Mouse (Mus musculus) hindbrain, embryonic 14.5 days (tissue): ENCODE data around the gene Pdhx. TPM values are rescaled to one million over a fixed set of nuclear protein-coding genes. Genes with fewer than 3 reads are reported as not detected.

ENCODE experiments used
- ATAC-seq: fragments of 200-750 bp; cut with Nextera tagmentation; 2 replicates; pipeline ENCODE4 v1.8.0; 2017; ENCODE audit warnings: moderate number of reproducible peaks, mild to moderate bottlenecking, moderate TSS enrichment, moderate library complexity; ENCODE audit not compliant: low FRiP score
- DNase-seq: peaks from one replicate; pipeline ENCODE4 v3.0.0-alpha.2; 2015; ENCODE audit warnings: low spot score
- H3K27ac ChIP-seq: fragments of 300-500 bp; sonication (generic); 2 replicates; pipeline ENCODE4 v1.5.1; 2014; ENCODE audit warnings: mild to moderate bottlenecking, moderate library complexity
- H3K27me3 ChIP-seq: fragments of 300-500 bp; sonication (generic); 2 replicates; pipeline ENCODE4 v1.6.1; 2014; ENCODE audit warnings: mild to moderate bottlenecking, low read length, mixed read lengths; ENCODE audit not compliant: control insufficient read depth, insufficient read depth
- H3K36me3 ChIP-seq: fragments of 300-500 bp; sonication (generic); replicated peaks from 2 replicates; pipeline ENCODE4 v1.6.1; 2014; ENCODE audit not compliant: control insufficient read depth, insufficient read depth
- H3K4me1 ChIP-seq: fragments of 300-500 bp; sonication (generic); replicated peaks from 2 replicates; pipeline ENCODE4 v1.6.1; 2014; ENCODE audit warnings: antibody characterized with exemption, low read length, mixed read lengths; ENCODE audit not compliant: control insufficient read depth, insufficient read depth
- H3K4me2 ChIP-seq: fragments of 300-500 bp; sonication (generic); replicated peaks from 2 replicates; pipeline ENCODE4 v1.6.1; 2014; ENCODE audit warnings: mild to moderate bottlenecking, moderate library complexity
- H3K4me3 ChIP-seq: fragments of 300-500 bp; sonication (generic); replicated peaks from 2 replicates; pipeline ENCODE4 v1.5.1; 2014; ENCODE audit warnings: mild to moderate bottlenecking, low read length
- H3K9ac ChIP-seq: fragments of 300-500 bp; sonication (generic); 2 replicates; pipeline ENCODE4 v1.6.1; 2014
- H3K9me3 ChIP-seq: fragments of 300-500 bp; sonication (generic); 2 replicates; pipeline ENCODE4 v1.6.1; 2016; ENCODE audit warnings: low read length; ENCODE audit not compliant: control insufficient read depth
- WGBS: fragments of 180-500 bp; shearing (Covaris S2); extraction: QIAGEN DNeasy Blood & Tissue Kit; methylation state at CpG from one replicate; pipeline ENCODE4 v1.1.7; 2014; 5-methylcytosine and 5-hydroxymethylcytosine counted together
- polyA plus RNA-seq: library from polyadenylated mRNA; unstranded; fragments of >200 nt; fragmentation: Nextera tagmentation; extraction: Ambion mirVana; gene quantifications from 2 replicates; pipeline ENCODE4 v1.2.1, GENCODE M21; 2014

Gene Pdhx
- polyA plus RNA-seq, 1 experiment from 2014 or later = 62.8 TPM

DNA sequence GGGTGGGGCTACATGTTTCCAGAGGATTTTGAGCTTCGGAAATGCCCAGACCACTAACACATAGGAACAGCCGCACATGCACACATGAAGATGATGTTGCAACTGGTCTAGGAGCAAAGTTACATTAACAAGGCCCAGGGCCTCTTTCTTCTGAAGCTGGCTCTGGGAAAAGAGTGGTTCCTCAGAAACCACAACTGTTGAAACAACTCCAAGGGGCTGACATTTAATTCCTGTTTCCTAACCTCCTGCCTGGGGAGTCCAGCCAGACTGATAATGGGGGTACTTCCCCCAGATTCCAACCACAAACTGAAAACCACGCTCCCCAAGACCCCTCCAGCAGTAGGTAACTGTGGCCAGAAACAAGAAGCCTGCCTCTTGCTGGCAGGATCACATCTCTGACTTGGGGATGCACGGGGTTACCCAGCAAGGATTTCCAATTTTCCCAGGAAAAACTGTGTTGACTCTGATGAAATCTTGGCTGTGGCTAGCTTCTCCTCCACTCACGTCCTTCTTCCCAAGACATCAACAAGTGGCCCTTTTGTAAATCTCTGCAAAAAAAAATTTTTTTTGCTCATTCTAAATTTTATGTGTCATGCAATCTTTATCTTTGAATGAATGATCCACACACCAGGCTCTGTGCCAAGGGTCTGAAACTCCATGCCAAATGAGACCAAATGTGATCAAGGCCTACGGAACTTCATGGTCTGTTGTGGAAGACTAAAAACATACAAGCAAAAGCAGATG, 86.2 kb downstream of the Pdhx start:
- H3K4me2 ChIP-seq = no peak overlapping the region
- no peaks in the 10 kb centered on the region for H3K4me1 ChIP-seq
- H3K36me3 ChIP-seq = no peaks in the 10 kb centered on the region
- no peaks in the 10 kb centered on the region for H3K27me3 ChIP-seq
- 90% methylated on average over 6 of the region's 6 CpGs for WGBS
- H3K4me3 ChIP-seq = no peak overlapping the region
- no peak overlapping the region for H3K9ac ChIP-seq
- no peak overlapping the region for H3K27ac ChIP-seq
- DNase-seq = no peak
- no peaks in the 10 kb centered on the region for H3K9me3 ChIP-seq
- no peak for ATAC-seq

DNA sequence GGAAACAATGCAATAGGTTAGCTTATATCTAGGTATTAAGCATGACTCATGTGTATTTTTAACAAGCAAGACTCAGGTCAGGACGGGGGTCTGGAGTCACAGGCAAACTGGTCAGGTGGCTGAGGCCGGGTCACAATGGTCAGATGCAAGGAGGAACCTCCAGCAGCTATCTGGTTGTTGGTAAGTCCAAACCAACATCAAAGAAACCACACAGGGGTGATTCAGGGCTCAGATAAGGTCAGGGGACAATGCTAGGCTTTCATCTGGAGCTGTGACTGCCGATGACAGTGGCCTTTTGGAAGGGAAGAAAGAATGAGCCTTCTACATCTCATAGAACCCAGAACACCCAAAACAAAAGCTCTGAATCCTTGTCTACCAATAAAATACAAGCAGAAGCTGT, 86.9 kb downstream of the Pdhx start:
- no peaks in the 10 kb centered on the region for H3K4me1 ChIP-seq
- H3K4me2 ChIP-seq = no peak overlapping the region
- H3K9ac ChIP-seq = no peak overlapping the region
- ATAC-seq (no peak), DNase-seq (no peak)
- no peaks in the 10 kb centered on the region for H3K36me3 ChIP-seq
- no peaks in the 10 kb centered on the region for H3K27me3 ChIP-seq
- no peak overlapping the region for H3K4me3 ChIP-seq
- 66% methylated on average over 3 of the region's 3 CpGs for WGBS
- H3K27ac ChIP-seq = no peak overlapping the region
- H3K9me3 ChIP-seq = no peaks in the 10 kb centered on the region

DNA sequence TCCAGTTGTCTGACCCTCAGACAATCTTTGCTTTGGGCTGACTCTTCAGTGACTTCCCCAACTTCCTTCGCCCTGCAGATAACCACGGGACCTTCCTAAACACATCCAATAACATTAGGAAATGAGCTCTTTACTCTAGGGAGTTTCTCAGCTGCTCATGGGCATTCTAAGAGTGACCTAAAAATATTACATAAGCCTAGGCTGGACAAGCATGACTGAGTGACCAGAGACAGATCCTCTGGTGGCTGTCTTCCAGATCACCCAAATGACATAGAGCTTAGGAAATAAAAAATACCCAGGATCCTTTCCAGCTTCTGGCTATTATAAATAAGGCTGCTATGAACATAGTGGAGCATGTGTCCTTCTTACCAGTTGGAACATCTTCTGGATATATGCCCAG, 90.5 kb downstream of the Pdhx start:
- WGBS = 85% methylated on average over 2 of the region's 2 CpGs
- ATAC-seq (no peak), DNase-seq (no peak)
- Histone ChIP-seq H3K36me3 (no peaks in the 10 kb centered on the region), H3K9me3 (no peaks in the 10 kb centered on the region), H3K4me3 (no peak overlapping the region), H3K4me1 (no peaks in the 10 kb centered on the region), H3K4me2 (no peak overlapping the region), H3K27me3 (no peaks in the 10 kb centered on the region), H3K27ac (no peak overlapping the region), H3K9ac (no peak overlapping the region)

DNA sequence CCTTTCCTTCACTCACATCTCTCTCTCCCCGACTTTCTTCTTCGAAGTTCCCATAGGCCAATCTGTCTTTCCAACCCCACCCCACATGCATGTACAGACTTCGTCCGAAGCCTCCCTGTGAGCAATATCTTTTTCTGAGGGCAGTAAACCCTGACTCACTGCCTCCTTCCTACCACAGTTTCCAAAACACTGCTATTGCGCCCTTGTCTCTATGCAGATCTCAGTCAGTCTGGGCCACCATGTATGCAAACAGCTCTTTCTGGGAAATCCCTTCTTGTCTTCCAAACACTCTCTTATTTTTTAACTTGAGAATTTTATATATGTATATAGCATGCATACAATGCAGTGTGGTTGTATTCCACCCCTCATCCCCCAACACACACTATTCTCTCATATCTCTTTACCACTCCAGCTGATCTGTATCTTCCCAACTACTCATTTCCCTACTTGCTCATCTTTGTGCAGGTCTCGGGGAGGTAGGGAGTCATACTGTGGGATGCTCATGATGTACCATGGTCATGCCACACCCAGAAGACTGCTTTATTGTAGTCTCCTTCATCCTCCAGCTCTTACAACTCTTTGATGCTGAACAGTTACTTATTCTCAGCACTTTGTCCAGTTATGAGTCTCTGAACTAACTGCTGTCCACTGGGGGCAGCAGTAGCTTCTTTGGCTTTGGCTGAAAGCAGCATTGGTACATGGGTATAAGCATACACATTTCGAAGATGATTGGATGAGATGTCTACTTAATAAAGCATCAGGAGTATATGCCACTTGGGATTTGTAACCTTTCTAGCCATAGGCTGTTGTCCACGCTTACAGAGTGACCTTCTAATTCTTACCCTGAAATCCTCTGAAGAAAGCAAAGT, 91.6 kb downstream of the Pdhx start:
- H3K4me3 ChIP-seq = no peak overlapping the region
- DNase-seq (no peak), ATAC-seq (no peak)
- no peak overlapping the region for H3K9ac ChIP-seq
- no peak overlapping the region for H3K27ac ChIP-seq
- no peaks in the 10 kb centered on the region for H3K27me3 ChIP-seq
- no peaks in the 10 kb centered on the region for H3K4me1 ChIP-seq
- no peak overlapping the region for H3K4me2 ChIP-seq
- 92% methylated on average over 8 of the region's 8 CpGs for WGBS
- no peaks in the 10 kb centered on the region for H3K36me3 ChIP-seq
- no peaks in the 10 kb centered on the region for H3K9me3 ChIP-seq

DNA sequence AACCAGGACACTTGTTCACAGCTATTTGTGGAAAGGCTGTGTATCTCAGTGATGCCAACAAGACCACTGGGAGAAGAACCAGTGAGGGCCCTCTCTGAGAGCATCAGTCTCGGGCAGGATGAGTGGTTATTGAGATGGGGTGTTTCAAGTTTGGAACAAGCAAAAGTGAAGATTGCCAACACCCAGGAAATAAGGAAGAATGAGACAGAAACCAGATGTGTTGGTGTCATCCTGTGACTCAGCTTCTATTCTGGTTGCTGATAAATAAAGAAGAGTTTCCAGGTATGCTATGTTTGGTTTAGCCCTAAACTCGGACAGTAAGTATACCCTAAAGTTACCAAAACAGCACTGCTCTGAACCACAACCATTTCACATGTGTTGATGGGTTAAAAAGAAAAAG, 92.4 kb downstream of the Pdhx start:
- Histone ChIP-seq H3K36me3 (no peaks in the 10 kb centered on the region), H3K27me3 (no peaks in the 10 kb centered on the region), H3K4me2 (no peak overlapping the region), H3K9ac (no peak overlapping the region), H3K4me1 (no peaks in the 10 kb centered on the region), H3K9me3 (no peaks in the 10 kb centered on the region), H3K4me3 (no peak overlapping the region), H3K27ac (no peak overlapping the region)
- no peak for DNase-seq
- no peak for ATAC-seq
- WGBS = 87% methylated on average over 2 of the region's 2 CpGs

DNA sequence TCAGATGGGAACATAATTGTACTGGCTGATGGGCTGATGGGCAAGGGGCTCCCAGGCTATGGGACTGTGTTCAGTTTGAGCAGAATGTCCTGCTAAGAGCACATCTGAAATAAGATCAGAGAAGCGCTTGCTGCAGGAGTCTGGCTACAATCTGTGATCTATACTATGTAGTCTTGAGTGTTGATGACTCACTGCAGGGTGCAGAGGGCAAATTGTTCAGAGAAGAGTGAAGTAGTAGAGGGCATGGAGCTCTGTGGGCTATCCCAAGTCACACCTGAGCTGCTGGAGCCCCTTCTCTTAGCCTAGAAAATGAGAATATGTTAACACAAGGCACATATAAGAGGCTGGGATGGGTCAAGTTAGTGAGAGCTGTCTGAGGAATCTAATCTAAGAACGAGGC, 93.8 kb downstream of the Pdhx start:
- Histone ChIP-seq H3K9ac (no peak overlapping the region), H3K4me2 (no peak overlapping the region), H3K27me3 (no peaks in the 10 kb centered on the region), H3K9me3 (no peaks in the 10 kb centered on the region), H3K4me1 (no peaks in the 10 kb centered on the region), H3K4me3 (no peak overlapping the region), H3K36me3 (no peaks in the 10 kb centered on the region), H3K27ac (no peak overlapping the region)
- 80% methylated on average over 2 of the region's 2 CpGs for WGBS
- no peak for ATAC-seq
- DNase-seq = no peak

DNA sequence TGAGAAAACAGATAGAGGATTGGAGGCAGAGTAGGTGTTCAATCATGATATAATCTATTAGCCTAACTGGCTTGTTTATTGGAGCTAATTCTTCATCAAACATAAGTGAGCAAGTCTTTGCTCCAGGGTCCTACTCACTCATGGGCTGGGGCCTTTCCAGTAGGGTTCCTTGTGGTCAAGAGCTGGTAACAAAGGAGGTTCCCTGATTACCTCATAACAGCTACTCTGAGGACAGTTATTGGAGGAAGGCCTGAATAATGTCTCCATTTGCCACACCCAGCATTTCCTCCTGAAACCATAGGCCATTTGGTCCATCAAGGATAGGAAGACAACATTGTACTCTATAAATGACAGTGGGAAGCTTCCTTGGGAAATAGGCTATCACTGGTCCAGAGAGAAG, 94.2 kb downstream of the Pdhx start:
- Histone ChIP-seq H3K4me3 (no peak overlapping the region), H3K9ac (no peak overlapping the region), H3K4me2 (no peak overlapping the region), H3K4me1 (no peaks in the 10 kb centered on the region), H3K36me3 (no peaks in the 10 kb centered on the region), H3K27ac (no peak overlapping the region), H3K27me3 (no peaks in the 10 kb centered on the region), H3K9me3 (no peaks in the 10 kb centered on the region)
- DNase-seq (no peak), ATAC-seq (no peak)

DNA sequence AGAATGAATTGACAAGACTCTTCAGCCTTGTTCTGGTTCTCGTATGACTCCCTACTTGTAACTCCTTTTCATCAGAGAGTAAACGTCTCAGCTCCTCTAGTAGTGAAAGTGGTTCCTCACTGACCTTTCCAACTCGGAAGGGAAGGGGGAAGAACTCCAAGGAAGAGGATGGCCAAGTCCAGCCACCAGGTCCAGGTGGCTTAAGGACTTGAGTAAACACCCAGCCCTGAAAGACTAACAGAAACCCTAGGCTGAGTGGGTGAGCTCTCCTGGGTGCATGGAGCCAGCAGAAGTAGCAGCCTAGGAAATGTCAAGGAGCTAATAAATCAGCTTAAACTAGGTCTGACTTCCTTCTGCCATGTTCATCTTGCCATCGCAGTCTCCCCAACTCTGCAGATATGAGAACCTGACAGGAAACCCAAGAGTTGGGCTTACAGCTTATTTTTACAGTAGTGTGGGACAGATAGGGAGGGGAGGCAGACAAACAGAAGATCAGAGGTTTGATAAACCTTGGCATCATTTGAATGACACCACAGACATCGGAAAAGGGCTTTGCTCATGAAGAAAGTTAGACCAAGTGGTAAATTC, 97.9 kb downstream of the Pdhx start:
- no peaks in the 10 kb centered on the region for H3K4me1 ChIP-seq
- 87% methylated on average over 5 of the region's 5 CpGs for WGBS
- no peaks in the 10 kb centered on the region for H3K36me3 ChIP-seq
- no peak overlapping the region for H3K4me2 ChIP-seq
- ATAC-seq (no peak), DNase-seq (no peak)
- no peaks in the 10 kb centered on the region for H3K27me3 ChIP-seq
- H3K9ac ChIP-seq = no peak overlapping the region
- H3K4me3 ChIP-seq = no peak overlapping the region
- no peaks in the 10 kb centered on the region for H3K9me3 ChIP-seq
- H3K27ac ChIP-seq = no peak overlapping the region

DNA sequence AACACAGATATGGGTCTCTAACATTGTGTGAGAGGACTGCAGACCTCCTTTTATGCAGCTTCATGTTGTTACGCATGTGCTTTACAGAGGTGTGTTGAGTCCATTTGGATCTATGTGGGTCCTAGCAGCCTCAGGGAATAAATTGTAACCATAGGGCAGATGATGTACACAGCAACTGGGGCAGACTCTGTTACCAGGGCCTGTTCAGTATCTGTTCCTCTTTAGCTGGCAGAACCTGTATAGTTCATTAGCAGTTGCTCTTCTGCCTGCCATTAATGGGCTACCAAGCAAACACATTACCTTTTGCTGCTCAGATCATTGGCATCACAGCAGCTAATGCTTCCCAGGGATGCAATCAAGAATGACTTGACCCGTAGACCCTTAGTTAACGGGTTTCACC, 100.2 kb downstream of the Pdhx start:
- DNase-seq (no peak), ATAC-seq (no peak)
- no peak overlapping the region for H3K27ac ChIP-seq
- WGBS = 90% methylated on average over 3 of the region's 3 CpGs
- H3K4me1 ChIP-seq = no peaks in the 10 kb centered on the region
- H3K27me3 ChIP-seq = no peaks in the 10 kb centered on the region
- no peak overlapping the region for H3K9ac ChIP-seq
- H3K4me3 ChIP-seq = no peak overlapping the region
- H3K4me2 ChIP-seq = no peak overlapping the region
- H3K9me3 ChIP-seq = no peaks in the 10 kb centered on the region
- no peaks in the 10 kb centered on the region for H3K36me3 ChIP-seq
